Mouse (Mus musculus) layer of hippocampus, postnatal 36 days (tissue): Measurements from ENCODE around the gene Pde4c. TPM values are rescaled to one million over a fixed set of nuclear protein-coding genes. Genes with fewer than 3 reads are reported as not detected.

Experiments
- DNase-seq, 2 experiments: peaks; one replicate each; pipeline ENCODE4 v3.0.0; 2022
- total RNA-seq, 2 experiments: library from RNA; stranded (reverse); gene quantifications; 2 replicates each; pipeline ENCODE4 v1.2.3; 2021

Pde4c gene
- total RNA-seq, 2 experiments from 2014 or later = 1.5 to 2.4 TPM

GRCm38 (mm10) chr8:70766571-70767440 is 43.3 kb downstream of the Pde4c start:
- no peak for DNase-seq

GRCm38 (mm10) chr8:70767503-70767902 is 44.0 kb downstream of the Pde4c start:
- DNase-seq = no peak

GRCm38 (mm10) chr8:70768231-70768776 is 44.8 kb downstream of the Pde4c start:
- DNase-seq = no peak

- no peak for DNase-seq
Observed at GRCm38 (mm10) chr8:70768956-70769355, 45.4 kb downstream of the Pde4c start.

GRCm38 (mm10) chr8:70769359-70769758 is 45.8 kb downstream of the Pde4c start:
- DNase-seq = peak; percentile 91 to 92

GRCm38 (mm10) chr8:70769858-70770257 is 46.3 kb downstream of the Pde4c start:
- DNase-seq = no peak

GRCm38 (mm10) chr8:70770748-70771147 is 47.2 kb downstream of the Pde4c start:
- no peak for DNase-seq

GRCm38 (mm10) chr8:70771217-70771616 is 47.7 kb downstream of the Pde4c start:
- no peak for DNase-seq

GRCm38 (mm10) chr8:70772075-70772474 is 48.6 kb downstream of the Pde4c start:
- no peak for DNase-seq

- DNase-seq = no peak
Observed at GRCm38 (mm10) chr8:70772890-70773289, 49.4 kb downstream of the Pde4c start.

GRCm38 (mm10) chr8:70773410-70773809 is 49.9 kb downstream of the Pde4c start:
- no peak for DNase-seq

GRCm38 (mm10) chr8:70773833-70774232 is 50.3 kb downstream of the Pde4c start:
- peak in 1 of 2 experiments; percentile 78 for DNase-seq

GRCm38 (mm10) chr8:70774740-70775139 is 51.2 kb downstream of the Pde4c start:
- DNase-seq = no peak

- DNase-seq = no peak
Observed at GRCm38 (mm10) chr8:70775227-70775626, 51.7 kb downstream of the Pde4c start.

GRCm38 (mm10) chr8:70775851-70776495 is 52.5 kb downstream of the Pde4c start:
- no peak for DNase-seq

GRCm38 (mm10) chr8:70776496-70777444 is 53.2 kb downstream of the Pde4c start, which contains the start of gene Pik3r2:
TSS of gene Pik3r2 (minus strand) at chr8:70776713.
- DNase-seq = peak; percentile 98

GRCm38 (mm10) chr8:70780093-70780492 is 56.6 kb downstream of the Pde4c start:
- no peak for DNase-seq

- no peak for DNase-seq
Observed at GRCm38 (mm10) chr8:70786291-70787050, 63.0 kb downstream of the Pde4c start.

GRCm38 (mm10) chr8:70787051-70787445 is 63.5 kb downstream of the Pde4c start:
- no peak for DNase-seq

GRCm38 (mm10) chr8:70787941-70788667 is 64.6 kb downstream of the Pde4c start:
- DNase-seq = no peak

- DNase-seq = no peak
Observed at GRCm38 (mm10) chr8:70789046-70789445, 65.5 kb downstream of the Pde4c start.
